Mouse (Mus musculus): ENCODE measurements around the gene Zfyve28. TPM values are rescaled to one million over a fixed set of nuclear protein-coding genes. Genes with fewer than 3 reads are reported as not detected.

The Zfyve28 gene
- polyA plus RNA-seq, 1 experiment from 2014 or later = 1.6 TPM

DNA sequence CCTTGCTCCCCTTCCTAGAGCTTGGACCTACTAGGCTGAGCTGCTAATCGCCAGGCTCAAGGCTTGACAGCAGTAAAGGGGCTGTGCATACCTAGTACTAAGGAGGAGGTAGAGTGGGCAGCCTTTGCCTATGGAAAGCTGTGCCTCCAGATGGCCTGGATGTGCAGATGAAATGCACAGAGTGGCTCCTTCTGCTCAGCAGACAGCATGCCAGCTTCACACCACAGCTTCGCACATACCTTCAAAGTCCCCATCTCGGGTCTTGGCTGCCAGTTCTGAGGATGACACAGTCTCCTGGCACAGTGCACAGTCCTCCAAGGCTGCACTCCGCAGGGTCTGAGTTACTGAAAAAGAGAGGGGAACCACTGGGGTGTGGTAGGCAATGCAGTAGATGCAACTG, 91.0 kb downstream of the Zfyve28 start:
- ATAC-seq = no peak
- no peak for TF ChIP-seq CTCF (IDR thresholded peaks at IDR 0.05)
- CTCF ChIA-PET = interaction anchor here (1.4 to 1.5 kb wide), 2 partner anchors 8 to 39 kb away, joined by 4 to 5 read pairs; no protein-coding TSS in a partner anchor
- POLR2A ChIA-PET = no interaction called here
- H3K27me3 ChIP-seq = no peaks in the 10 kb centered on the region
- no peak for DNase-seq (ENCODE audit: low read depth, low spot score)
- in situ Hi-C loops (cut with MboI; ENCODE audit: low pct_unique_long_range_greater_than_20kb) = no loop called here

DNA sequence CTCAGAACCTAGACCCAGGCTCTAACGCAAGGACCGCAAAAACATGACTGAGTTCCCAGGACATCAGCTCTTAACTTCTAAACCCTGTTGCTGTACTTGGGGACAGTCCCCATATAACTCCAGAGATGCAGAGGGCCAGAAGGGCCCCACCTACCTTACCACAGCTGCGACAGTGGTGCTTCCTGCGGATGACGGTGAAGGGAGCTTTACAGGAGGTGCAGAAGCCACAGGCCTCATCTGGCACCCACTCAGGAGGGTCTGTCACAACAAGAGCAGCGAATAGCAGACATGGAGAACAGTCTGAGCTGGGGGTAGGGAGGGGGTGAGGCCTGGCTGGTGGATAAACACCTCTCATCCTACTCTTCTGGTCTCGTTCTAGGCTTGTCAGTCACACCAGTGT, 91.8 kb downstream of the Zfyve28 start:
- DNase-seq (ENCODE audit: low read depth, low spot score) (no peak), ATAC-seq (no peak)
- ChIA-PET POLR2A (no interaction called here), CTCF (no interaction called here)
- no peaks in the 10 kb centered on the region for H3K27me3 ChIP-seq
- in situ Hi-C loops (cut with MboI; ENCODE audit: low pct_unique_long_range_greater_than_20kb) = no loop called here
- no peak for TF ChIP-seq CTCF (IDR thresholded peaks at IDR 0.05)

DNA sequence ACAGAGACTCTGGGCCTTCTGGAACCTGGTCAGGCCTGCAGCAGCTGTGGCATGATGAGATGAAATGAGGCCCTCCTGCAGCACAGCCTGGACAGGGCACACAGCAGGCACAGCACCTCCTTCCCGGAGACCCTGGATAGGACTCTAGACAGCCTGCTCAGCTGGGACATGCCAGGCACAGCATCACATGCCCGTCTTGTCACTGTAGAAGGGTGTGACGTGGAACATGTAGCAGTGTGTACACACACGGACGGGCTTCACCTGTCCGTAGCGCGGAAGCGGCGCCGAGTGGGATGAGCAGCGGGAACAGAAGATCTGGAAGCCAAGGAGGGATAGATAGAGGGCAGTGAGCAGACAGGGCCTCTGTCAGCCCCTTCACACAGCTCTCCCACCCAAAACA, 92.5 kb downstream of the Zfyve28 start:
- DNase-seq (ENCODE audit: low read depth, low spot score) (no peak), ATAC-seq (no peak)
- ChIA-PET CTCF (no interaction called here), POLR2A (no interaction called here)
- no peaks in the 10 kb centered on the region for H3K27me3 ChIP-seq
- TF ChIP-seq CTCF (IDR thresholded peaks at IDR 0.05) = no peak
- in situ Hi-C loops (cut with MboI; ENCODE audit: low pct_unique_long_range_greater_than_20kb) = no loop called here

DNA sequence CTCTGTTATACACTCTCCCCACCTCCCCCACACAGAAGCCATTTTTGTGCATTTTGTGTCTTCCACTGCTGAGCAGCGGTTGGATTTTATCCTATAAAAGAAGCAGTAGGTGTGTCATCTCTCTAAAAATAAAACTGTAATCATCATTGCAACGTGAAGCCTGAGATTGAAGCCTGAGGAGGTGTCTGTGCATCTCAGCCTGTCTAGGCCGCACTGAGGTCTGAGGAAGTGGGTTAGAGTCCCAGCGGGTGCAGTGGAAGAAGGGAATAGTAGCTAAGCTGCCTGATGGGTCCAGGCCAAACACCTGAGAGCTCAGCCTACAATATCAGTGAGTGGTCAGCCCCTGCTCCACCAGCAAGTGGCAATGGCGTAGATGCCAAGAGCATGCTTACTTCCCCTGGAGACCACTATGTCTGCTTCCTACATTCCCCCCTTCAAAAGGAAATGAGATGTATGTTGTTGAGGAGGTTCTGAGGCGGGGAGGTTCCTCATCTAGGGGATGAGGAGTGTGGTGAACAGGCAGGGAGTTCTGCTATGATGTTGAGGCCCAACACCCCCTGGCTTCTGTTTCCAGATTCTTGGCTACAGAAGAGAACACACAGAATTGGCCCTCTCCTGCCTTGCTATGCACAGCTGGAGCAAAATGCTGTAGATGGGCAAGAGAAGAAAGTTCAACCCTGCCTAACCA, 93.1 kb downstream of the Zfyve28 start:
- POLR2A ChIA-PET = interaction anchor here (0.6 kb wide), 1 partner anchor 15 kb away, joined by 5 read pairs; no protein-coding TSS in a partner anchor
- ATAC-seq (no peak), DNase-seq (ENCODE audit: low read depth, low spot score) (no peak)
- in situ Hi-C loops (cut with MboI; ENCODE audit: low pct_unique_long_range_greater_than_20kb) = no loop called here
- no peak for TF ChIP-seq CTCF (IDR thresholded peaks at IDR 0.05)
- H3K27me3 ChIP-seq = no peaks in the 10 kb centered on the region
- CTCF ChIA-PET = no interaction called here

DNA sequence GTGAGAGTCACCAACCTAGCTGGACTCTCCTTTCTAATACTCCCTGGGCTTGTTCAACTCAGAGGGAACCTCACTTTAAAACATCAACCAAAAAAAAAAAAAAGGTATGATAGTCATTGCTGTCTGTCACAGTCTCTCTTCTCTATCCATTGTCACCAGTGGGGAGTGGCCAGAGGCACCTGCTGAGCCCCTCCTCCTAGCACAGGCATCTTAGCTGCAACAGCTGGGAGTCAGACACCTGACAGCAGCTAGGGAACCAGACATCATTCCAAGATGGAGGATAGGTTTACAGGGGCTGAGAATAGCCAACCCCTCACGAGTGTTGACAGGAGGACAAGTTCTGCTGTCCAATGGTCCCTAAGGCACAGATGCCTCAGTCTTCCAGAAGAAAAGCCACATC, 93.8 kb downstream of the Zfyve28 start:
- POLR2A ChIA-PET = no interaction called here
- in situ Hi-C loops (cut with MboI; ENCODE audit: low pct_unique_long_range_greater_than_20kb) = no loop called here

DNA sequence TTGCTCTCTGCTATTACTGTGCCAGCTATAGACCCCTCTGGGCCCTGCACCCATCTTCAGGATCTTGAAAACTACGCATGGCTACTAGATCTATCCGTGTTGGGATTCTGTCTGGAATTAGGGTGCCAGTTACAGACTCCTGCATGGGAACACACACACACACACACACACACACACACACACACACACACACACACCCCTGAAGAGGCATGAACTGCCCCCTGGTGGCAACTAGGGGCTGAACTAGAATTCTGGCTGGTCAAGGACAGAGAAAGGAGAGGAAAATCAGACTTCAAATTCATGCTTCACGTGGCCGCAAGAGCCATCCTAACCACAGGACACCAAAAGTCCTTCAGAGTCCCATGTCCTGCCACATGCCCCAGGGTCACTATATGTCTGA, 96.4 kb downstream of the Zfyve28 start:
- DNase-seq (ENCODE audit: low read depth, low spot score) (no peak), ATAC-seq (no peak)
- in situ Hi-C loops (cut with MboI; ENCODE audit: low pct_unique_long_range_greater_than_20kb) = no loop called here
- TF ChIP-seq CTCF (IDR thresholded peaks at IDR 0.05) = no peak
- ChIA-PET POLR2A (interaction anchor here (0.7 to 1.5 kb wide), 3 partner anchors 14 to 468 kb away, joined by 3 read pairs; partner anchors contain the start of genes Grk4 and Nop14), CTCF (interaction anchor here (1.2 kb wide), 1 partner anchor 50 kb away, joined by 3 read pairs; no protein-coding TSS in a partner anchor)
- no peaks in the 10 kb centered on the region for H3K27me3 ChIP-seq

More for the DNA sequence above, 93.8 kb downstream of the Zfyve28 start:
- TF ChIP-seq CTCF (IDR thresholded peaks at IDR 0.05) = no peak
- no peaks in the 10 kb centered on the region for H3K27me3 ChIP-seq
- DNase-seq (ENCODE audit: low read depth, low spot score) (no peak), ATAC-seq (no peak)
- CTCF ChIA-PET = interaction anchor here (0.7 kb wide), 1 partner anchor 16 kb away, joined by 3 read pairs; no protein-coding TSS in a partner anchor

DNA sequence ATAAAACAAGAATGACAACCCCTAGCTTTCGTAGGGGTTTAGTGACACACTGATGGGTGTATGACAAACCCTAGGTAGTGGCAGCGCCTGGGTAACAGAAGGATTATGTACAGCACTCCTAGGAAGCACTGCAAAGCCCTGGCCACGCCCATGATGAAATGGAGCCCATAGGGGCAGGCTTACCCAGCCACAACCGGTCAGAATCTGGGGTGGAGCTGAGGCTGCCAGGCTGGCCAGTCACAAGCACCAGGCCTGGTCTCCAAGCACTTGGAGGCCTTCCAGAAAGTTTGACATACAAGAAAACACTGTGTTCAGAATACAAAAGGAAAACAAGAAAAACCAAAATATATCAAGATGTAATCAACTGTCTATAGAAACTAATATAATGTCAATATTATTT, 97.2 kb downstream of the Zfyve28 start:
- TF ChIP-seq CTCF (IDR thresholded peaks at IDR 0.05) = no peak
- in situ Hi-C loops (cut with MboI; ENCODE audit: low pct_unique_long_range_greater_than_20kb) = no loop called here
- H3K27me3 ChIP-seq = no peaks in the 10 kb centered on the region
- POLR2A ChIA-PET = interaction anchor here (0.7 to 1.5 kb wide), 3 partner anchors 15 to 469 kb away, joined by 3 read pairs; partner anchors contain the start of genes Grk4 and Nop14
- DNase-seq (ENCODE audit: low read depth, low spot score) (no peak), ATAC-seq (no peak)
- CTCF ChIA-PET = interaction anchor here (2.3 kb wide), 1 partner anchor 11 kb away, joined by 7 read pairs; no protein-coding TSS in a partner anchor

DNA sequence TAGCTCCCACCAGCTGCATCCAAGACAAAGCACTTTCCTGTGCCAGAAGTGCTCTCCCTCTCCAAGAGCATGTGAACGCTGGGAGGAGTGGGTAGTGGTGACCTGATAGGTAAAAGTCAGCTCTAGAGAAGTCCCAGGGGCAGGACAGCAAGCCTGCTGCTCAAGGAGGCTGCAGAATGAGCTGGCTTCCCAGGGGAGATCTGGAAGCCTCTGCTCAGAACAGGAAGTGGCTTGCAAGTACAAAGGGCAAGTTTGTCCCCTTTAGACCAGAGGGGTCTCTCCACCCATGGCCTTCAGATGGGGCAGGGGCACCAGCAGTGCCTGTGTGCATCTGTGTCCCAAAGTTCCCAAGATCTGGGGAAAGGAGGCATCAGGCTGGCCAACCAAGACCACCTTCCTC, 98.7 kb downstream of the Zfyve28 start:
- no peak for ATAC-seq
- no peak for TF ChIP-seq CTCF (IDR thresholded peaks at IDR 0.05)
- ChIA-PET POLR2A (no interaction called here), CTCF (interaction anchor here (1.3 to 2.3 kb wide), 2 partner anchors 8 to 12 kb away, joined by 5 to 7 read pairs; no protein-coding TSS in a partner anchor)
- DNase-seq (ENCODE audit: low read depth, low spot score) = no peak
- in situ Hi-C loops (cut with MboI; ENCODE audit: low pct_unique_long_range_greater_than_20kb) = no loop called here
- H3K27me3 ChIP-seq = no peaks in the 10 kb centered on the region

DNA sequence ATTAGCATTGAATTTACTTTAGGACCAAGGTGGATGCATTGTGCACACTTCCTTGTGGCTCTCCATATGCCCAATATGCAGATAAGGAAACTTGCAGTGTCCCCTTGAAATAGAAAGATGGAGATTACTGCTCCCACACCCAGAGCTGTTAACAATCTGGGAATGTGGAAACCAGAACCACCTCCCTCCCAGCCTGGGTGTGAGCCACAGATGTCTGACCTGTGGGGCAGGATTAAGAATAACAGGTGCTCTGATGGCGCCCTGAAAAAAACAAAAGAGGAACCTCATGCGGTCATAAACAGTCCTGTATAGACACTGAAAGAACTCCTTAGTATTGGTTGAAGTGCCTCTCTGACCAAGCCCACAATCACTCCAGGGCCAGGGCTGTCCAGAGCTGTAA, 99.4 kb downstream of the Zfyve28 start:
- POLR2A ChIA-PET = no interaction called here
- ATAC-seq (no peak), DNase-seq (ENCODE audit: low read depth, low spot score) (no peak)
- TF ChIP-seq CTCF (IDR thresholded peaks at IDR 0.05) = no peak
- CTCF ChIA-PET = interaction anchor here (1.1 to 2.3 kb wide), 4 partner anchors 9 to 24 kb away, joined by 3 to 7 read pairs (median 4); no protein-coding TSS in a partner anchor
- in situ Hi-C loops (cut with MboI; ENCODE audit: low pct_unique_long_range_greater_than_20kb) = no loop called here
- no peaks in the 10 kb centered on the region for H3K27me3 ChIP-seq

DNA sequence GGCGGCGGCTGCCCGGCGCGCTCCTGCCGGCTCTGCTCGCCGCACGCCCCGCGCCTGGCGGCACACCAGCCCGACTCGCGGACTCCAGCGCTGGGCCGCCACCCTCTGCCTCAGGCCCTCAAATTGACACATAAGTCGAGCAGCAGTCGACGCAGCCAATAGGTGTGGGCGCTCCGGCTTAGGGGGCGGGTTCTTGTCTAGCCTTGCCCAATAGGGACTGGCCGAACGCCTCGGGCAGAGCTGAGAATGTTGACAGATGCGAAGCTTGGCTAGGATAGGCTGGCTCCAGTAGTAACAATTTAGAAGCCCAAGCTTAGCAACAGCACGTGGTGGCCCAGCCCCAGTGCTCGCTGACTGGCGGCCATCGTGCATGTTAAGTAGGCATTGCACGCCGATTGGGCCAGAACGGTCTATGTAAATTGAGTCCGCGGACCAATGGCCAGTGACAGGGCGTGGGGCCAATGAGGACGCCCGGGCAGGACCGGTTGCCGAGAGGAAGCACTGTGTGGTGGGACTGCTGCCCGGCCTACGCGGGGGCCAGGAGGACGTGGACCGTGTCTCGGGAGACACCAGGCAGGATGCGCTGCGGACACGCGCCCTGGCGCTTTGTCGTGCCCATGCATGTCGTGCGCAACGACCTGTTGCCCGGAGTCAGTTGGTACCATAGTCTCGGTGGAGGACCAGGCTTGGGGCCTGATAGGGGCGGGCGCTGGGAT, 100.5 kb downstream of the Zfyve28 start, which contains the start of gene Mxd4:
TSS of gene Mxd4 (minus strand) at position 120 of the 716 bp plus-strand sequence.
- ATAC-seq = peak; percentile 95
- DNase-seq (ENCODE audit: low read depth, low spot score) = peak; percentile 100
- H3K27me3 ChIP-seq = no peaks in the 10 kb centered on the region
- in situ Hi-C loops (cut with MboI; ENCODE audit: low pct_unique_long_range_greater_than_20kb) = no loop called here
- TF ChIP-seq CTCF (IDR thresholded peaks at IDR 0.05) = no peak
- CTCF ChIA-PET = interaction anchor here (1.1 to 1.5 kb wide), 3 partner anchors 12 to 22 kb away, joined by 3 to 4 read pairs (median 3); no protein-coding TSS in a partner anchor
- POLR2A ChIA-PET = interaction anchor here (1.1 to 1.3 kb wide), 4 partner anchors 12 to 91 kb away, joined by 3 to 4 read pairs (median 3); no protein-coding TSS in a partner anchor
